Mouse (Mus musculus) heart, postnatal 36 days (tissue): ENCODE data around the gene Prpf38a. TPM values are rescaled to one million over a fixed set of nuclear protein-coding genes. Genes with fewer than 3 reads are reported as not detected.

Source experiments
- DNase-seq, 2 experiments: peaks; one replicate each; pipeline ENCODE4 v3.0.0; 2021 to 2022
- intact Hi-C: fragments of 180-260 bp; cut with DNase I; formaldehyde crosslinking; loops from one replicate; pipeline ENCODE4 v1.15.1; 2025
- total RNA-seq, 2 experiments: library from RNA; stranded (reverse); gene quantifications; 2 replicates each; pipeline ENCODE4 v1.2.3; 2021

Prpf38a gene
- total RNA-seq = 10 to 100 TPM; 15.3 to 18.4 TPM

- intact Hi-C loops = loop anchor here (2.0 to 5.0 kb wide), 2 partner anchors 42 to 242 kb away; no protein-coding TSS in a partner anchor
- peak; percentile 96 to 98 for DNase-seq
Observed at GRCm38 (mm10) chr4:108578840-108579742, at the start of gene Prpf38a, which contains the start of gene Orc1. Prpf38a (minus strand) TSS chr4:108579336. Orc1 (plus strand) TSS chr4:108579423.

GRCm38 (mm10) chr4:108627066-108627465 is 47.9 kb upstream of the Prpf38a start:
- intact Hi-C loops = no loop called here

GRCm38 (mm10) chr4:108621504-108621903 is 42.4 kb upstream of the Prpf38a start:
- intact Hi-C loops = loop anchor here (2.0 to 5.0 kb wide), 2 partner anchors 43 to 294 kb away; partner anchors contain the start of genes Coa7, Orc1 and Prpf38a

More at GRCm38 (mm10) chr4:108627066-108627465, 47.9 kb upstream of the Prpf38a start:
- DNase-seq = no peak

GRCm38 (mm10) chr4:108620536-108620935 is 41.4 kb upstream of the Prpf38a start:
- no peak for DNase-seq
- intact Hi-C loops = loop anchor here (2.0 to 5.0 kb wide), 2 partner anchors 42 to 293 kb away; partner anchors contain the start of genes Coa7, Orc1 and Prpf38a

More at GRCm38 (mm10) chr4:108621504-108621903, 42.4 kb upstream of the Prpf38a start:
- no peak for DNase-seq

GRCm38 (mm10) chr4:108619587-108620341 is 40.6 kb upstream of the Prpf38a start, which contains the start of gene Cc2d1b:
Cc2d1b (plus strand) TSS chr4:108619940.
- peak; percentile 85 to 89 for DNase-seq
- intact Hi-C loops = loop anchor here (2.0 to 5.0 kb wide), 2 partner anchors 41 to 292 kb away; partner anchors contain the start of genes Coa7, Orc1 and Prpf38a

- intact Hi-C loops = no loop called here
- no peak for DNase-seq
Observed at GRCm38 (mm10) chr4:108619165-108619564, 40.0 kb upstream of the Prpf38a start.

GRCm38 (mm10) chr4:108618586-108618985 is 39.5 kb upstream of the Prpf38a start:
- intact Hi-C loops = no loop called here
- DNase-seq = no peak

- no peak for DNase-seq
- intact Hi-C loops = no loop called here
Observed at GRCm38 (mm10) chr4:108610935-108611334, 31.8 kb upstream of the Prpf38a start.

- no peak for DNase-seq
- intact Hi-C loops = no loop called here
Observed at GRCm38 (mm10) chr4:108608651-108609050, 29.5 kb upstream of the Prpf38a start.

- no peak for DNase-seq
- intact Hi-C loops = no loop called here
Observed at GRCm38 (mm10) chr4:108601870-108602269, 22.7 kb upstream of the Prpf38a start.

GRCm38 (mm10) chr4:108598306-108598705 is 19.2 kb upstream of the Prpf38a start:
- intact Hi-C loops = no loop called here
- no peak for DNase-seq

GRCm38 (mm10) chr4:108595785-108596184 is 16.6 kb upstream of the Prpf38a start:
- intact Hi-C loops = no loop called here
- DNase-seq = no peak

- no peak for DNase-seq
- intact Hi-C loops = no loop called here
Observed at GRCm38 (mm10) chr4:108593376-108593775, 14.2 kb upstream of the Prpf38a start.

- intact Hi-C loops = loop anchor here (2.0 to 5.0 kb wide), 2 partner anchors 41 to 243 kb away; no protein-coding TSS in a partner anchor
- DNase-seq = no peak
Observed at GRCm38 (mm10) chr4:108579743-108580411, 741 bp upstream of the Prpf38a start.

- intact Hi-C loops = no loop called here
- DNase-seq = no peak
Observed at GRCm38 (mm10) chr4:108572644-108573043, 6.5 kb downstream of the Prpf38a start.

- intact Hi-C loops = no loop called here
- DNase-seq = no peak
Observed at GRCm38 (mm10) chr4:108565026-108565425, 14.1 kb downstream of the Prpf38a start.

GRCm38 (mm10) chr4:108539701-108540100 is 39.4 kb downstream of the Prpf38a start:
- intact Hi-C loops = no loop called here
- no peak for DNase-seq
